Mouse (Mus musculus) liver, postnatal 0 days (tissue): ENCODE data around the gene Wdr60. TPM values are rescaled to one million over a fixed set of nuclear protein-coding genes. Genes with fewer than 3 reads are reported as not detected.

Experiments
- ATAC-seq: fragments of 200-750 bp; cut with Nextera tagmentation; 2 replicates; pipeline ENCODE4 v1.8.0; 2017; ENCODE audit warnings: mild to moderate bottlenecking, moderate library complexity
- DNase-seq: peaks from one replicate; pipeline ENCODE4 v3.0.0-alpha.2; 2016
- H3K27ac ChIP-seq: fragments of 300-500 bp; sonication (generic); 2 replicates; pipeline ENCODE4 v1.5.1; 2014; ENCODE audit warnings: antibody characterized with exemption, moderate library complexity, mild to moderate bottlenecking, low read depth
- H3K27me3 ChIP-seq: fragments of 300-500 bp; sonication (generic); 2 replicates; pipeline ENCODE4 v1.6.1; 2014; ENCODE audit warnings: low read length, control low read depth, mixed read lengths; ENCODE audit not compliant: insufficient read depth
- H3K36me3 ChIP-seq: fragments of 300-500 bp; sonication (generic); replicated peaks from 2 replicates; pipeline ENCODE4 v1.6.1; 2014; ENCODE audit warnings: mild to moderate bottlenecking, control low read depth, low read length, moderate library complexity, mixed read lengths; ENCODE audit not compliant: insufficient read depth
- H3K4me1 ChIP-seq: fragments of 300-500 bp; sonication (generic); 2 replicates; pipeline ENCODE4 v1.6.1; 2014; ENCODE audit warnings: antibody characterized with exemption, mild to moderate bottlenecking, control low read depth; ENCODE audit not compliant: insufficient read depth
- H3K4me2 ChIP-seq: fragments of 300-500 bp; sonication (generic); 2 replicates; pipeline ENCODE4 v1.6.1; 2014; ENCODE audit warnings: low read depth, mild to moderate bottlenecking, low read length, moderate library complexity, mixed read lengths
- H3K4me3 ChIP-seq: fragments of 300-500 bp; sonication (generic); 2 replicates; pipeline ENCODE4 v1.5.1; 2014; ENCODE audit warnings: low read depth, low read length
- H3K9ac ChIP-seq: fragments of 300-500 bp; sonication (generic); replicated peaks from 2 replicates; pipeline ENCODE4 v1.6.1; 2014; ENCODE audit warnings: mild to moderate bottlenecking, moderate library complexity
- H3K9me3 ChIP-seq: fragments of 300-500 bp; sonication (generic); 2 replicates; pipeline ENCODE4 v1.6.1; 2016; ENCODE audit warnings: mild to moderate bottlenecking, control low read depth, low read length, mixed read lengths
- CTCF ChIP-seq: sonication (generic); IDR thresholded peaks from 2 replicates; pipeline ENCODE4 v1.5.1; 2016; ENCODE audit warnings: antibody characterized with exemption, low read depth
- EP300 ChIP-seq: IDR thresholded peaks from 2 replicates; pipeline ENCODE4 v1.6.1; 2016; ENCODE audit warnings: antibody characterized with exemption, low read depth, mild to moderate bottlenecking
- WGBS: fragments of 180-500 bp; shearing (Covaris S2); extraction: QIAGEN DNeasy Blood & Tissue Kit; methylation state at CpG from one replicate; pipeline ENCODE4 v1.1.7; 2014; ENCODE audit not compliant: insufficient replicate concordance; 5-methylcytosine and 5-hydroxymethylcytosine counted together
- polyA plus RNA-seq: library from polyadenylated mRNA; unstranded; fragments of >200 nt; fragmentation: Nextera tagmentation; extraction: Ambion mirVana; gene quantifications from 2 replicates; pipeline ENCODE4 v1.2.1, GENCODE M21; 2015

Gene Wdr60
- polyA plus RNA-seq, 1 experiment from 2014 or later, result 4.2 TPM

- H3K9me3 ChIP-seq, result no peaks in the 10 kb centered on the region
- no peak for TF ChIP-seq EP300
- no peak for TF ChIP-seq CTCF
- H3K27me3 ChIP-seq, result no peaks in the 10 kb centered on the region
- H3K4me1 ChIP-seq, result no peaks in the 10 kb centered on the region
- H3K9ac ChIP-seq, result no peak overlapping the region
- ATAC-seq, result no peak
- no peaks in the 10 kb centered on the region for H3K36me3 ChIP-seq
- DNase-seq, result no peak
- no peak overlapping the region for H3K4me3 ChIP-seq
- 88% methylated on average over 1 of the region's 1 CpGs for WGBS
- 0 out of 2 replicates have a peak overlapping the region, but pooled peaks have one; percentile 18 for H3K4me2 ChIP-seq
- H3K27ac ChIP-seq, result peak overlapping the region; percentile 24; the same call in 1 of the 2 replicates
Observed at GRCm38 (mm10) chr12:116232061-116232460, 30.8 kb downstream of the Wdr60 start.

GRCm38 (mm10) chr12:116231612-116232011 is 31.2 kb downstream of the Wdr60 start:
- 0 out of 2 replicates have a peak overlapping the region, but pooled peaks have one; percentile 18 for H3K4me2 ChIP-seq
- H3K9ac ChIP-seq, result no peak overlapping the region
- peak; percentile 81 for TF ChIP-seq EP300
- TF ChIP-seq CTCF, result no peak
- WGBS, result 57% methylated on average over 12 of the region's 12 CpGs
- DNase-seq, result peak; percentile 69
- H3K9me3 ChIP-seq, result no peaks in the 10 kb centered on the region
- H3K4me3 ChIP-seq, result no peak overlapping the region
- 0 out of 2 replicates have a peak, but pooled peaks have one; percentile 21 for ATAC-seq
- peak overlapping the region; percentile 24; the same call in 1 of the 2 replicates for H3K27ac ChIP-seq
- H3K36me3 ChIP-seq, result no peaks in the 10 kb centered on the region
- no peaks in the 10 kb centered on the region for H3K4me1 ChIP-seq
- H3K27me3 ChIP-seq, result no peaks in the 10 kb centered on the region

GRCm38 (mm10) chr12:116229451-116229850 is 33.4 kb downstream of the Wdr60 start:
- WGBS, result 80% methylated on average over 3 of the region's 3 CpGs

DNA sequence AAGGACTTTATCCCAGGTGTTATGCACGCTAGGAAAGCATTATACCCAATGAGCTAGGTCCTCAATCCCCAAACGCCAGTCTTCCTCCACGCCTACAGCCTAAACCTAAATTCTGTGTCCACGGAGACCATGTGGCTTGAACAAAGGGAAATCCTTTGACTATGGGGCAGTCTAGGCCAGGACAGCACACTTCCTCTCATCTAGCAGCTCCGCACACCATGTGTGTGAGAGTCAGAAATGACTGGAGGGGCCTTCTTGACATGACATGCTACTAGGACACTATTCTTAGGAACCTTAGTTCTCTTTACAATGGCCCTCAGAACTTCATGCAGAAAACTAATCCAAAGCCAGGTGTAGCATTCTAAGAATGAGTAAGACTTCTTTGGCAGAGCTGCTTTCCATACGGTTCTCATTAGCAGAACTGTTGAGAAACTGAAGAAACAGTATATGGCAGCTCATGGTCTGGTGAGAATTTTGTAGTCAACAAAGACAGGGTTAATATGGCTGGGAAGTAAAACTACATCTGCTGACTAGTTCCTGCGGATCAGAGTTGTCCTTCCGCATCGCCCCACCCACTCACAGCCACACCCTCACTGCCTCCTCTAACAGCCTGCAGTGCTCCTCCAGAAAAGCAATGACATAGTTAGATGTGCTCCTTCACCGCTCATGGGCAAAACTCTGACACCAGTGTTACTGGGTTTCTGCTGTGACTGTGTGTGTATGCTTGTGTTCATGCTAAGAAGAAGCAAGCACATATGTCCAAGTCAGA is 36.3 kb downstream of the Wdr60 start:
- no peak overlapping the region for H3K4me2 ChIP-seq
- no peaks in the 10 kb centered on the region for H3K4me1 ChIP-seq
- no peaks in the 10 kb centered on the region for H3K27me3 ChIP-seq
- ATAC-seq (no peak), DNase-seq (no peak)
- no peak overlapping the region for H3K9ac ChIP-seq
- 82% methylated on average over 10 of the region's 10 CpGs for WGBS
- TF ChIP-seq CTCF (no peak), EP300 (no peak)
- H3K9me3 ChIP-seq, result no peaks in the 10 kb centered on the region
- peaks cover 6% of the 10 kb centered on the region for H3K36me3 ChIP-seq
- H3K27ac ChIP-seq, result no peak overlapping the region
- no peak overlapping the region for H3K4me3 ChIP-seq

More at GRCm38 (mm10) chr12:116229451-116229850, 33.4 kb downstream of the Wdr60 start:
- Histone ChIP-seq H3K36me3 (peaks cover 3% of the 10 kb centered on the region; the same call in 1 of the 2 replicates), H3K4me2 (no peak overlapping the region), H3K4me1 (no peaks in the 10 kb centered on the region), H3K9me3 (no peaks in the 10 kb centered on the region), H3K27ac (no peak overlapping the region), H3K27me3 (no peaks in the 10 kb centered on the region), H3K9ac (no peak overlapping the region), H3K4me3 (no peak overlapping the region)
- TF ChIP-seq CTCF, result no peak
- no peak for TF ChIP-seq EP300
- no peak for DNase-seq
- no peak for ATAC-seq

GRCm38 (mm10) chr12:116223107-116223506 is 39.7 kb downstream of the Wdr60 start:
- no peak for DNase-seq
- WGBS, result 91% methylated on average over 2 of the region's 2 CpGs
- H3K27ac ChIP-seq, result no peak overlapping the region
- H3K27me3 ChIP-seq, result no peaks in the 10 kb centered on the region
- H3K36me3 ChIP-seq, result peaks cover 6% of the 10 kb centered on the region
- no peaks in the 10 kb centered on the region for H3K4me1 ChIP-seq
- ATAC-seq, result no peak
- H3K4me2 ChIP-seq, result no peak overlapping the region
- TF ChIP-seq CTCF, result no peak
- no peaks in the 10 kb centered on the region for H3K9me3 ChIP-seq
- no peak overlapping the region for H3K4me3 ChIP-seq
- no peak overlapping the region for H3K9ac ChIP-seq

DNA sequence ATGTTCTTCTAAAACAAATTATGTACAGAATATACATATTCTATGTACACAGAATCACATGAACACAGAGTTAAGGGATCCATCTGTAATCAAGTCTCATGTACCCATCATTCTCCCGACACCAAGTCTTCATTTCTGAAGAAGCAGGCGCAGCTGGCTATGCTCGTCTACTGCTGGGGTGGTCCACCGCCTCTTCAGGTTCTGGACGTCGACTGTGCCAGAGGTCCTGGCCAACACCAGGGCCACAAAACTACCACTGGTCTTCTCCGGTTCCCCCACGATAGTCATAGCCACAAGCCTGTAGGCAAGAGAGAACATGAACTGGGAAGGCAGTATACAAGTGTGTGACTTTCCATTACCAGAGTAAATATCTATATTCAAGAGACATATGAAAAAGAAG is 55.3 kb downstream of the Wdr60 start:
- TF ChIP-seq EP300 (no peak), CTCF (no peak)
- ATAC-seq (no peak), DNase-seq (no peak)
- no peaks in the 10 kb centered on the region for H3K27me3 ChIP-seq
- 82% methylated on average over 8 of the region's 8 CpGs for WGBS
- no peak overlapping the region for H3K4me2 ChIP-seq
- H3K9me3 ChIP-seq, result no peaks in the 10 kb centered on the region
- no peaks in the 10 kb centered on the region for H3K36me3 ChIP-seq
- H3K4me3 ChIP-seq, result no peak overlapping the region
- no peak overlapping the region for H3K9ac ChIP-seq
- no peaks in the 10 kb centered on the region for H3K4me1 ChIP-seq
- no peak overlapping the region for H3K27ac ChIP-seq
